Mouse (Mus musculus) midbrain, embryonic 13.5 days (tissue): Measurements from ENCODE around the gene Zcwpw1. TPM values are rescaled to one million over a fixed set of nuclear protein-coding genes. Genes with fewer than 3 reads are reported as not detected.
"Not testable (repeated sequence)": the region's sequence is repeated elsewhere in the genome, so short reads cannot be mapped to it uniquely, and the experiment has no call there.

Source experiments
- ATAC-seq: fragments of 200-750 bp; cut with Nextera tagmentation; 2 replicates; pipeline ENCODE4 v1.8.0; 2017; ENCODE audit warnings: mild to moderate bottlenecking, moderate TSS enrichment, moderate library complexity
- H3K27ac ChIP-seq: fragments of 300-500 bp; sonication (generic); 2 replicates; pipeline ENCODE4 v1.5.1; 2015; ENCODE audit warnings: inconsistent platforms, mild to moderate bottlenecking, moderate library complexity
- H3K27me3 ChIP-seq: fragments of 300-500 bp; sonication (generic); 2 replicates; pipeline ENCODE4 v1.6.1; 2015; ENCODE audit warnings: mild to moderate bottlenecking, inconsistent platforms
- H3K36me3 ChIP-seq: fragments of 300-500 bp; sonication (generic); 2 replicates; pipeline ENCODE4 v1.6.1; 2015; ENCODE audit warnings: mild to moderate bottlenecking, inconsistent platforms
- H3K4me1 ChIP-seq: fragments of 300-500 bp; sonication (generic); replicated peaks from 2 replicates; pipeline ENCODE4 v1.6.1; 2015; ENCODE audit warnings: inconsistent platforms
- H3K4me2 ChIP-seq: fragments of 300-500 bp; sonication (generic); replicated peaks from 2 replicates; pipeline ENCODE4 v1.6.1; 2015; ENCODE audit warnings: moderate library complexity, mild to moderate bottlenecking, inconsistent platforms
- H3K4me3 ChIP-seq: fragments of 300-500 bp; sonication (generic); replicated peaks from 2 replicates; pipeline ENCODE4 v1.5.1; 2015; ENCODE audit warnings: mild to moderate bottlenecking, inconsistent platforms
- H3K9ac ChIP-seq: fragments of 300-500 bp; sonication (generic); replicated peaks from 2 replicates; pipeline ENCODE4 v1.6.1; 2015; ENCODE audit warnings: mild to moderate bottlenecking, inconsistent platforms
- H3K9me3 ChIP-seq: fragments of 300-500 bp; sonication (generic); 2 replicates; pipeline ENCODE4 v1.6.1; 2016; ENCODE audit warnings: mild to moderate bottlenecking, inconsistent platforms
- WGBS: fragments of 180-500 bp; shearing (Covaris S2); methylation state at CpG from one replicate; pipeline ENCODE4 v1.1.7; 2015; 5-methylcytosine and 5-hydroxymethylcytosine counted together
- polyA plus RNA-seq: library from polyadenylated mRNA; unstranded; fragments of >200 nt; fragmentation: Nextera tagmentation; extraction: Ambion mirVana; gene quantifications from 2 replicates; pipeline ENCODE4 v1.2.1, GENCODE M21; 2015

Zcwpw1 gene
- polyA plus RNA-seq, 1 experiment from 2014 or later, result 12.0 TPM

DNA sequence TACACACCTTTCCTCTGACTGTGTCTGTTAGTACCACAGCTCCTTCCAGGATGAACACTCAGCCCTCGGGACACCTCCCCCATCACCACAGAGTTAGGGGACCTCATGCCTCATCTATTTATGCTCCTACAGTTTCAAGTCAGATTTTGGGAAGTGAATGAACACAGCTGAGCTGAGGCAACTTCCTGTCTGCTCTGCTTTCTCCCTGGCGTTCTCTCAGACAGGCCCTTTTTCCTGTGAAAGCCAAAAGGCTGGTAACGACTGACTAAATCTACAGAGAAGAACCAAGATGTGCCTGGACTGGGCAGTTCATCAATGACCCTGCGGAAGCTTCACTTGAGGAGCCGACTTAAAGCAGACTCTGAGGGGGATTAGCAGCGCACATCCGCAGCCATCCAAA is 42.6 kb downstream of the Zcwpw1 start:
- Histone ChIP-seq H3K4me3 (no peak overlapping the region), H3K9ac (no peak overlapping the region), H3K4me2 (no peak overlapping the region), H3K4me1 (no peaks in the 10 kb centered on the region), H3K27ac (no peak overlapping the region), H3K36me3 (no peaks in the 10 kb centered on the region), H3K27me3 (no peaks in the 10 kb centered on the region), H3K9me3 (no peaks in the 10 kb centered on the region)
- WGBS, result 84% methylated on average over 7 of the region's 7 CpGs
- ATAC-seq, result no peak

DNA sequence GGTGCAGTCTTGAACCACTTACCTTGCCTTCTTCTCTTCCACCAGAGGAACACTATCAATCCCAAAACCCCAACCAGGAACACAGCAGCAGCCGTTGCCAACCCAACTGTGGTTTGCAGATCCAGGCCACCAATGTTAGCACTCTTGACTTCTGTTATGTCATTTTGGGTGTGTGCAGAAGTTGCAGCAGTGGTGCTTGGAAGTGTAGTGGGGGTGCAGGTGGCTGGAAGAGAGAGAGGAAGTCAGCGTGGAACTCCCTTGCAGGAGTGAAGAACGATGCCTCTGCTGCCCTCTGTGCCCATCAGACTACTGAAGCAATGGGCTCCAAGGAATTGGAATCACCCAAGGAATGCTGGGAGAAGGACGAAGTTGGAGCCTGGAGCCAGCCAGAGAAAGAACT is 43.5 kb downstream of the Zcwpw1 start:
- H3K4me2 ChIP-seq, result no peak overlapping the region
- no peak for ATAC-seq
- no peak overlapping the region for H3K27ac ChIP-seq
- no peaks in the 10 kb centered on the region for H3K36me3 ChIP-seq
- H3K4me1 ChIP-seq, result no peaks in the 10 kb centered on the region
- WGBS, result 91% methylated on average over 4 of the region's 4 CpGs
- no peak overlapping the region for H3K9ac ChIP-seq
- no peaks in the 10 kb centered on the region for H3K9me3 ChIP-seq
- no peaks in the 10 kb centered on the region for H3K27me3 ChIP-seq
- no peak overlapping the region for H3K4me3 ChIP-seq

DNA sequence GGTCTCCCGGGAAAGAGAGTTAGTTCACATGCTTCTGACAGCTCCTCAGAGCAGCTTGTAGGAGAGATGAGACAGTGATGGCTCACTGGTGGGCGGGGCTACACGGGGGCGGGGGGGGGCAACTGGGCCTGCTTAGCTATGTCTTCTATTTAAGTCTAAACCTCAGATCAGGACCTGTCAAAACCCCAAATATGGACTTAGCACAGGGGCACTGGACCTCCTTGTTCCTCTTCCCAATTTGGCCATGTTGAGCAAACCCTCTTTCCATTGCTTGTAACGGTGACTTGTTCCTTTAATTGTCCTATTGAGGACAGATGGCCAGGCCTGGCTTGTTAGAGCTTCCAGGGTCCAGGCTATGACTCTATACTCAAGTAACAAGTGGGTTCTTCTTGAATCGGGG is 43.9 kb downstream of the Zcwpw1 start:
- H3K36me3 ChIP-seq, result no peaks in the 10 kb centered on the region
- H3K27me3 ChIP-seq, result no peaks in the 10 kb centered on the region
- H3K4me3 ChIP-seq, result no peak overlapping the region
- no peak overlapping the region for H3K9ac ChIP-seq
- WGBS, result 82% methylated on average over 6 of the region's 6 CpGs
- no peak overlapping the region for H3K4me2 ChIP-seq
- no peak for ATAC-seq
- H3K27ac ChIP-seq, result no peak overlapping the region
- H3K9me3 ChIP-seq, result no peaks in the 10 kb centered on the region
- no peaks in the 10 kb centered on the region for H3K4me1 ChIP-seq

- no peaks in the 10 kb centered on the region for H3K36me3 ChIP-seq
- H3K9ac ChIP-seq, result no peak overlapping the region
- no peaks in the 10 kb centered on the region for H3K4me1 ChIP-seq
- no peak overlapping the region for H3K4me3 ChIP-seq
- no peaks in the 10 kb centered on the region for H3K9me3 ChIP-seq
- H3K4me2 ChIP-seq, result no peak overlapping the region
- no peaks in the 10 kb centered on the region for H3K27me3 ChIP-seq
- WGBS, result 61% methylated on average over 4 of the region's 4 CpGs
- no peak overlapping the region for H3K27ac ChIP-seq
- no peak for ATAC-seq
These were observed 45.9 kb downstream of the Zcwpw1 start for GRCm38 (mm10) chr5:137833500-137833899.

DNA sequence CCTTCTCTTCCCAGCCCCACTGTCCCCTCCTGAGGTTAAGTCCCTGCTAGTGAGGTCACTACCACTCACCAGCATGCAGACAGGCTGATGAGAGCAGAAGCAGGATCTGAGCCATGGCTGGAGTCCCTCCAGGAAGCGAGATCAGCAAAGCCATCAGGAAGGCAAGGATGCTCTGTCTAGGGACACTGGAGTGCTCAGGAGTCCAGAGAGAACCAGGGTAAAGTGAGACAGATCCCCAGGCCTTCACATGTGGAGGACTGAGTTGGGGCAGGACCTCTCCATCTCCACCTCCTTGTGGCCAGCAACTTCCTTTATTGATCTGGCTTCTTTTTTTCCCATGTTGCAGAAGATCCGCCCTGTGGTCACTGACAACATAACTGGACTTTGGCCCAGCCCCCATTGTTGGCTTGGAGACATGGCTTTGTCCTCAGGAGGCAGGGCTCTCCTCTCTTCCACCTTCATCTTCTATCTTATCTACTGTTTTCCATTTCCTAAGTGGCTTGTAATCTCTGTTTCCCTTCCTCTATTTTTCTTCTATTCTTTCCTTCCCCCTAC is 48.4 kb downstream of the Zcwpw1 start, which contains the start of gene Pilra:
TSS of gene Pilra (minus strand) at position 316 of the 555 bp plus-strand sequence.
- WGBS, result 53% methylated on average over 2 of the region's 2 CpGs
- not testable (repeated sequence) for ATAC-seq, H3K36me3 ChIP-seq

DNA sequence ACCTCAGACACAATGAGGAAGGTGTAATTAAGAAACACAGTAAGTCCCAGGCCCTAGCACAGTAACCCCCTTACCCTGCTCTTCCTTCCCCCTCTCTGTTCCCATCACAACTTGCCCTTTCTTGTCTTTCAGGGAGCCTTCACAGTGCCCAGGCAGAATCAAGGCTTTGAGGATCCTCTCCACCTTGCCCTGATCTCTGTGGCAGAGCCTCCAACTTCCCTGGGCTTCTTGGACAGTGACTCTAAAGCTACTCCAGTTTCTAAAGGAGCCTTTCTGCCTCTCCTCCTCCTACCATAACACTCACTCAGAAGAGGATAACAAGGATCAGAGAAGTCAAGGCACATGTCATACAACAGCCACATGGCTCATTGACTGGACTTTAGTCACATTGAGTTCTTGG is 49.0 kb downstream of the Zcwpw1 start:
- Histone ChIP-seq H3K36me3 (no peaks in the 10 kb centered on the region), H3K27me3 (no peaks in the 10 kb centered on the region), H3K9ac (no peak overlapping the region), H3K9me3 (no peaks in the 10 kb centered on the region), H3K4me2 (no peak overlapping the region), H3K27ac (no peak overlapping the region), H3K4me3 (no peak overlapping the region), H3K4me1 (no peaks in the 10 kb centered on the region)
- no peak for ATAC-seq

More for the DNA sequence above, 48.4 kb downstream of the Zcwpw1 start, which contains the start of gene Pilra:
- not testable (repeated sequence) for H3K9ac ChIP-seq, H3K27me3 ChIP-seq, H3K4me1 ChIP-seq, H3K9me3 ChIP-seq, H3K27ac ChIP-seq, H3K4me3 ChIP-seq, H3K4me2 ChIP-seq

DNA sequence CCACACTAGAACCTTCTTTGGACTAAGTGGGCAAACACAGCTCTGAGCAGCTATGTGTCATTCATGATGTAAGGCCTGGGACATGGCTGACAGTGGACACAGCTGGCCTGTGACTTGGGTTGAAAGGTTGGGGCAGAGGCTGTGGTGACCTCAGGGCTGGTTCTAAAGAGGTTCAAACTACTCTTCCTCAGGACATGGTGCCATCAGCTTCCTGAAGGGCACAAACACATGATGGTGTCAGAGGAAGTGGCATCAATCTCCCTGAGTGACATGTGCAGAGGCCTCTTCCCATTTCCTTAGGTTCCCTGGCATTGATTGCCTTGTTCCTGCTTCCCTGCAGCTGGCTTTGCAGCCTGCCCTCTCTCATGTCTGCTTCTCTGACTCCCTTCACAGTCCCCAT is 49.5 kb downstream of the Zcwpw1 start:
- not testable (repeated sequence) for H3K4me3 ChIP-seq, H3K9me3 ChIP-seq, H3K4me2 ChIP-seq, H3K9ac ChIP-seq, H3K36me3 ChIP-seq, H3K27me3 ChIP-seq, H3K4me1 ChIP-seq, ATAC-seq, H3K27ac ChIP-seq

DNA sequence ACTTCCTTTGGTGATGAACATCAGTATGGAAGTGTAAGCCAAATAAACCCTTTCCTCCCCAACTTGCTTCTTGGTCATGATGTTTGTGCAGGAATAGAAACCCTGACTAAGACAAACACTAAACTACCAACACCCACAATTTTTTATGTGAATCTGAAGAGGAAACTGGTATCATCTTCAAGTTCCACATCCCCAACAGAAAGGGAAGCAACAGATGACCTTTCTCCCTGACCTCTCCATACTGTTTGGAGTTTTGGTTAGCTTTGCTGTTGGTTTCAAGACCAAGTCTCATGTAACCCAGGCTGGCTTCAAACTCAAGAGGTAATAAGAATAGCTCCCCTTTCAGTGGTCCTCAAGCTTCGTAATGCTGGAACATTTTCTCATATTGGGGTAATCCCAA is 62.7 kb downstream of the Zcwpw1 start:
- not testable (repeated sequence) for H3K9me3 ChIP-seq, H3K9ac ChIP-seq, H3K27me3 ChIP-seq, H3K27ac ChIP-seq, ATAC-seq, H3K36me3 ChIP-seq, H3K4me2 ChIP-seq, H3K4me3 ChIP-seq, H3K4me1 ChIP-seq
- WGBS, result 84% methylated on average over 1 of the region's 1 CpGs

- H3K9ac ChIP-seq, H3K36me3 ChIP-seq, H3K9me3 ChIP-seq, H3K4me1 ChIP-seq, H3K4me3 ChIP-seq, H3K27me3 ChIP-seq, H3K4me2 ChIP-seq, ATAC-seq, H3K27ac ChIP-seq: not testable (repeated sequence)
- 77% methylated on average over 3 of the region's 3 CpGs for WGBS
These were observed 67.3 kb downstream of the Zcwpw1 start for GRCm38 (mm10) chr5:137854907-137855306.

- H3K27me3 ChIP-seq, H3K9me3 ChIP-seq, H3K9ac ChIP-seq, H3K36me3 ChIP-seq, H3K4me2 ChIP-seq, ATAC-seq, H3K27ac ChIP-seq, H3K4me1 ChIP-seq, H3K4me3 ChIP-seq: not testable (repeated sequence)
- WGBS, result 72% methylated on average over 5 of the region's 5 CpGs
These were observed 69.3 kb downstream of the Zcwpw1 start for GRCm38 (mm10) chr5:137856870-137857269.

DNA sequence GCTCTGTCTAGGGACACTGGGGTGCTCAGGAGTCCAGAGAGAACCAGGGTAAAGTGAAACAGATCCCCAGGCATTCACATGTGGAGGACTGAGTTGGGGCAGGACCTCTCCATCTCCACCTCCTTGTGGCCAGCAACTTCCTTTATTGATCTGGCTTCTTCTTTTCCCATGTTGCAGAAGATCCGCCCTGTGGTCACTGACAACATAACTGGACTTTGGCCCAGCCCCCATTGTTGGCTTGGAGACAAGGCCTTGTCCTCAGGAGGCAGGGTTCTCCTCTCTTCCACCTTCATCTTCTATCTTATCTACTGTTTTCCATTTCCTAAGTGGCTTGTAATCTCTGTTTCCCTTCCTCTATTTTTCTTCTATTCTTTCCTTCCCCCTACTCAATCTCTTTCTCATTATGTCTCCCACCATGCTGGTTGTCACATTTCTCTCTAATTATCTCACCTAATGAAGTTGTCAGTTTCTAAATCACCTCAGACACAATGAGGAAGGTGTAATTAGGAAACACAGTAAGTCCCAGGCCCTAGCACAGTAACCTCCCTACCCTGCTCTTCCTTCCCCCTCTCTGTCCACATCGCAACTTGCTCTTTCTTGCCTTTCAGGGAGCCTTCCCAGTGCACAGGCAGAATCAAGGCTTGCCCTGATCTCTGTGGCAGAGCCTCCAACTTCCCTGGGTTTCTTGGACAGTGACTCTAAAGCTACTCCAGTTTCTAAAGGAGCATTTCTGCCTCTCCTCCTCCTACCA is 70.5 kb downstream of the Zcwpw1 start, which contains the start of gene Pilrb1:
TSS of gene Pilrb1 (minus strand) at position 147 of the 751 bp plus-strand sequence.
- H3K4me2 ChIP-seq, H3K36me3 ChIP-seq, H3K4me1 ChIP-seq, ATAC-seq, H3K9ac ChIP-seq, H3K4me3 ChIP-seq, H3K27me3 ChIP-seq, H3K9me3 ChIP-seq, H3K27ac ChIP-seq: not testable (repeated sequence)
- 79% methylated on average over 2 of the region's 2 CpGs for WGBS

- not testable (repeated sequence) for H3K27me3 ChIP-seq, H3K36me3 ChIP-seq, ATAC-seq, H3K9me3 ChIP-seq, H3K4me2 ChIP-seq, H3K27ac ChIP-seq, H3K4me3 ChIP-seq, H3K4me1 ChIP-seq, H3K9ac ChIP-seq
- 91% methylated on average over 1 of the region's 1 CpGs for WGBS
These were observed 76.4 kb downstream of the Zcwpw1 start for GRCm38 (mm10) chr5:137864008-137864407.

GRCm38 (mm10) chr5:137868600-137868999 is 81.0 kb downstream of the Zcwpw1 start:
- H3K4me1 ChIP-seq, H3K27me3 ChIP-seq, H3K27ac ChIP-seq, H3K9ac ChIP-seq, H3K4me3 ChIP-seq, H3K4me2 ChIP-seq, H3K9me3 ChIP-seq, H3K36me3 ChIP-seq, ATAC-seq: not testable (repeated sequence)
- WGBS, result 75% methylated on average over 2 of the region's 2 CpGs
